Mouse (Mus musculus) cortical plate, adult 2 months (tissue): ENCODE measurements around the gene Sipa1. TPM values are rescaled to one million over a fixed set of nuclear protein-coding genes. Genes with fewer than 3 reads are reported as not detected.
A peak's percentile ranks its signal among the peaks of the same experiment; 100 is the strongest.

ENCODE experiments used
- H3K27ac ChIP-seq: fragments of 200-500 bp; 2 replicates; pipeline ENCODE4 v1.5.1; 2012; ENCODE audit warnings: low read length, control low read depth, inconsistent platforms; ENCODE audit not compliant: insufficient read depth
- H3K4me1 ChIP-seq: fragments of 200-500 bp; 2 replicates; pipeline ENCODE4 v1.6.1; 2011; ENCODE audit warnings: low read length; ENCODE audit not compliant: control insufficient read depth, insufficient read depth
- H3K4me3 ChIP-seq: fragments of 200-500 bp; 2 replicates; pipeline ENCODE4 v1.5.1; 2011; ENCODE audit warnings: mild to moderate bottlenecking, low read length, control low read depth; ENCODE audit not compliant: insufficient read depth
- CTCF ChIP-seq: fragments of 200-500 bp; IDR thresholded peaks from 2 replicates; pipeline ENCODE4 v1.5.1; 2011; ENCODE audit warnings: mild to moderate bottlenecking, control low read depth, low read length; ENCODE audit not compliant: insufficient read depth; ENCODE audit errors: extremely low read depth
- POLR2A ChIP-seq: fragments of 200-500 bp; IDR thresholded peaks from 2 replicates; pipeline ENCODE4 v1.6.1; 2011; ENCODE audit warnings: mild to moderate bottlenecking, low read length, control low read depth; ENCODE audit not compliant: insufficient read depth; ENCODE audit errors: extremely low read depth
- polyA plus RNA-seq: library from polyadenylated mRNA; depleted of rRNA; stranded (reverse); fragments of >200 nt; gene quantifications from 2 replicates; pipeline ENCODE4 v1.2.3, GENCODE M21; 2012

The Sipa1 gene
- polyA plus RNA-seq, 1 experiment = 16.9 TPM

DNA sequence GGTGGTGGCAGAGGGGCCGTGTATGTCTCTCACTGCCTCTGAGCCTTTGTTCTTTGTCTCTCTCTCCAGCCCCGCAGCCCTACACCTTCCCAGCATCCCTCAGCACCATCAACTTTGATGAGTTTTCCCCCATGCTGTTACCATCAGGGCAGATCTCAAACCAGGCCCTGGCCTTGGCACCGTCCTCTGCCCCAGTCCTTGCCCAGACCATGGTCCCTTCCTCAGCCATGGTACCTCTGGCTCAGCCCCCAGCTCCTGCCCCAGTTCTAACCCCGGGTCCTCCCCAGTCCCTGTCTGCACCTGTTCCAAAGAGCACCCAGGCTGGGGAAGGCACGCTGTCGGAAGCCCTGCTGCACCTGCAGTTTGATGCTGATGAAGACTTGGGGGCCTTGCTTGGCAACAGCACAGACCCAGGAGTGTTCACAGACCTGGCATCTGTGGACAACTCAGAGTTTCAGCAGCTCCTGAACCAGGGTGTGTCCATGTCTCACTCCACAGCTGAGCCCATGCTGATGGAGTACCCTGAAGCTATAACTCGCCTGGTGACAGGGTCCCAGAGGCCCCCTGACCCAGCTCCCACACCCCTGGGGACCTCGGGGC, 16.7 kb downstream of the Sipa1 start:
- TF ChIP-seq CTCF (no peak), POLR2A (no peak)
- Histone ChIP-seq H3K27ac (no peak overlapping the region), H3K4me3 (no peak overlapping the region), H3K4me1 (no peaks in the 10 kb centered on the region)

DNA sequence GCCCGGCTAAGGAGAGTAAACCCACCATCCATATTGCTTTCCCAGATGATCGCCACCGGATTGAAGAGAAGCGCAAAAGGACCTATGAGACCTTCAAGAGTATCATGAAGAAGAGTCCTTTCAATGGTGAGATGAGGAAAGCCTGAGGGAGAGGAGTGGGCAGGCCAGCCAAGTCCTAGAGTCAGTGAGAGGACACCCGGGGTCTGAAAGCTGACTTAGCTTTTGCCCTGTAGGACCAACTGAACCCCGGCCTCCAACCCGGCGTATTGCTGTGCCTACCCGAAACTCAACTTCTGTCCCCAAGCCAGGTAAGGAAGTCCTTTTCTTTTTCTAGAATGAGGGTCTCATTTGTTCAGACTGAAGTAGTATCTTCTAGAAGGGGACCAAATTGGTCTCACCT, 18.2 kb downstream of the Sipa1 start:
- TF ChIP-seq CTCF = no peak
- no peak for TF ChIP-seq POLR2A
- Histone ChIP-seq H3K4me3 (no peak overlapping the region), H3K4me1 (no peaks in the 10 kb centered on the region), H3K27ac (no peak overlapping the region)

DNA sequence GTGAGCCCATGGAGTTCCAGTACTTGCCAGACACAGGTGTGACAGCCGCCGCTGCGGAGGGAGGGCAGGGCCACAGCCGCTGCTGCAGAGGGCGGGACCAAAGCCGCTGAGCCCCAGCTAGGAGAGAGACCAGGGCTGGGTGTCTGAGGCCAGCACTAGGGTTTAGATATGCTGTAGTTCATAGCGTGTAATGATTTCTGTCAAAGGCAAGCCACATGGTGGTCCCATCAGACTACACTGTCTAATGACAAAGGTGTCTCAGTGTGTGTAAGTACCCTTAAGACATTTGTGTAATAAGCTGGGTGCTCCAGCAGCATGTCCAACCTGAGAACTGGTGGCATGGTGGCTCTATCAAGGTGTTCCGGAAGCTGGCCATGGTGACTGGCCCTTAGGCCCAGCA, 21.9 kb downstream of the Sipa1 start:
- TF ChIP-seq POLR2A (no peak), CTCF (no peak)
- Histone ChIP-seq H3K4me3 (no peak overlapping the region), H3K4me1 (peaks cover 5% of the 10 kb centered on the region; the same call in 1 of the 2 replicates), H3K27ac (no peak overlapping the region)

DNA sequence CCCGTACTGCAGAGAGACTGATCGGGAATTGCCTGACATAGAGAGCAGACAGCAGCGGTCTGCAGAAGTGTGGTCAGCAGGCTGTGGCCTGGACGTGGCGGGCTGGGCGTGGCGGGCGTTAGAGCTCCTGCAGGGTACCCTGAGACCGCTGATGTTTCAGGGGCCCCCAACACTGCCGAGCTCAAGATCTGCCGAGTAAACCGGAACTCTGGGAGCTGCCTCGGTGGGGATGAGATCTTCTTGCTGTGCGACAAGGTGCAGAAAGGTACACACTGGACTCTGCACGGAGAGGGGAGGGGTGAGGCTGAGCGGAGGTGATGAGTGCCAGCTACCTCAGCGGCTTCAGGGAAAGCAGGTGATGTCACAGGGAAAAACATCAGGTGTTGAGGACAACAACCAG, 22.5 kb downstream of the Sipa1 start:
- H3K4me1 ChIP-seq = peaks cover 5% of the 10 kb centered on the region; the same call in 1 of the 2 replicates
- no peak overlapping the region for H3K27ac ChIP-seq
- no peak for TF ChIP-seq CTCF
- peak; percentile 8; the same call in 1 of the 2 replicates for TF ChIP-seq POLR2A
- no peak overlapping the region for H3K4me3 ChIP-seq

DNA sequence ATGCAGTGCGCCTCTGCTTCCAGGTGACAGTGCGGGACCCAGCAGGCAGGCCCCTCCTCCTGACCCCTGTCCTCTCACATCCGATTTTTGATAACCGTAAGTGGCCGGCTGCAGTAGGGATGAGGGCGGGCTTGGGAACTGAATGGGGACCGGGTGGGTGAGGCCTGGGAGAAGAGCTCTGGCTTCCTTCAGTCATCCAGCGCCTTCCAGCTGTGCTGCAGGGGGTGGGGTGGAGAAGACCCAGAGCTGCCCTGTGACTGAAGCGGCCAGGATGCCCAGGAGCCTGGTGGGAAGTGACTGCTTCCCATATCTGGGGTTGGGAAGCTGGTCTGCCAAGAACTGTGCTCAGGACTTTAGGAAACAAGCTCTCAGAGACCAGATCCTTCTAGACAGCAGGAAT, 23.2 kb downstream of the Sipa1 start:
- Histone ChIP-seq H3K27ac (no peak overlapping the region), H3K4me3 (no peak overlapping the region), H3K4me1 (peaks cover 5% of the 10 kb centered on the region; the same call in 1 of the 2 replicates)
- no peak for TF ChIP-seq CTCF
- TF ChIP-seq POLR2A = no peak

DNA sequence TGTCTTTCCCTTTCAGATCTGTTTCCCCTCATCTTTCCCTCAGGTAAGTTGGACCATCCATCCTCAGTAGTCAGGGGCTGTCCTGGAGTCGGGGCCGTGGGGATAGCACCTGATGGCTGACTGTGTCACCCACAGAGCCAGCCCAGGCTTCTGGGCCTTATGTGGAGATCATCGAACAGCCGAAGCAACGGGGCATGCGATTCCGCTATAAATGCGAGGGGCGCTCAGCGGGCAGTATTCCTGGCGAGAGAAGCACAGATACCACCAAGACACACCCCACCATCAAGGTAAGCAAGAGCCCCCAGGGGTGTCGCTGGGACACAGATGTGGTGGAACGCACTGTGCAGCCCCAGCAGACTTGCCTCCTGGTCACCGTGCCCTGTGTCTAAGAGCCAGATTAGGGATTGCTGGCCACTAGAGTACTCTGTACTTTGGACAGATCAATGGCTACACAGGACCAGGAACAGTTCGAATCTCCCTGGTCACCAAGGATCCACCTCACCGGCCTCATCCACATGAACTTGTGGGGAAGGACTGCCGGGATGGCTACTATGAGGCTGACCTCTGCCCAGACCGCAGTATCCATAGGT, 25.0 kb downstream of the Sipa1 start:
- H3K27ac ChIP-seq = no peak overlapping the region
- TF ChIP-seq CTCF (no peak), POLR2A (no peak)
- H3K4me1 ChIP-seq = peaks cover 5% of the 10 kb centered on the region; the same call in 1 of the 2 replicates
- H3K4me3 ChIP-seq = peak overlapping the region; percentile 98

DNA sequence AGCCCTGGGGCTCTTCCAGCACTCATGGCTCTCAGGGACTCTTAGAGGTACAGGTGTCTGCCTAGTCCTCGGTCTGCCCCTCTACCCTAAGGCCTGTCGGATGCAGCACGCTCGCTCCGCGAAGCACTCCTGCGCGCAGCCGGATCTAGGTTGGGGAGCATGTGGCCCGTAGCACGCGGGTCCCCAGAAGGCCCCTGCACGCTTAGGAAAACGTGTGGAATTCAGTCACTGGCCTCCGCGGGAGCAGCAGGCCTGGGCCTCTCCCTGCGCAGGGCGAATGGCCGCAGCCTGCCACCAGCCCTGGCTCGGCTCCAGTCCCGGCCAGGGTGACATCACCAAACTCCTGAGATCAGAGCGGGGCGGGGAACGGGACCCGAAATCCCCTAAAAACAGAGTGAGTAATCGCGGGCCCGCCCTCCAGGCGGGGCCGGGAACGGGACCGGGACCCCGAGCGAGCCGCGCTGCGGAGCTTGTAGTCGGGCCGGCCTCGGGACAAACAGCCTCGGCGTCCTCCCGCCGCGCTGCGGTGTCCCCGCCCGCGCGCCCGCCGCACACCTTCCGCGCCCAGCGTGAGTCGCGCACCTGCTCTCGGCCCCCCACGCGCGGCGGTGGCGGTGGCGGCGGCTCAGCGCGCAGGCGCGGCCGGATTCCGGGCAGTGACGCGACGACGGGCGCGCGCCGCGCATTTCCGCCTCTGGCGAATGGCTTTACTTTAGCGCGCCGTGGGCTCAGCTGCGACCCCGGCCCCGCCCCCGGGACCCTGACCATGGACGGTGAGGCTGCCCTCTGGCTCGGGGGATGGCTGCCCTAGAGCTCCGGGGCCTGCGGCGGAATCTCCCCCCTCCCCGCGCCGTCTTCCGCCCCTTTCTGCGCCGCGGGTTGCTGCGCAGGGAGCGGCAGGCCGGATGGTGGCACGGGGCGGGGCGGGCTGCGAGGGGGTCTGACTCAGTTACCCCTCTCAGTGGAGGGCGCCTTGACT, 26.1 kb downstream of the Sipa1 start, which contains the start of gene Rela:
Rela (plus strand) TSS at position 415 of the 979 bp plus-strand sequence.
- peak within 1 kb of the TSS; percentile 98 for H3K4me3 ChIP-seq
- TF ChIP-seq CTCF = no peak
- peak; percentile 41; the same call in 1 of the 2 replicates for TF ChIP-seq POLR2A

DNA sequence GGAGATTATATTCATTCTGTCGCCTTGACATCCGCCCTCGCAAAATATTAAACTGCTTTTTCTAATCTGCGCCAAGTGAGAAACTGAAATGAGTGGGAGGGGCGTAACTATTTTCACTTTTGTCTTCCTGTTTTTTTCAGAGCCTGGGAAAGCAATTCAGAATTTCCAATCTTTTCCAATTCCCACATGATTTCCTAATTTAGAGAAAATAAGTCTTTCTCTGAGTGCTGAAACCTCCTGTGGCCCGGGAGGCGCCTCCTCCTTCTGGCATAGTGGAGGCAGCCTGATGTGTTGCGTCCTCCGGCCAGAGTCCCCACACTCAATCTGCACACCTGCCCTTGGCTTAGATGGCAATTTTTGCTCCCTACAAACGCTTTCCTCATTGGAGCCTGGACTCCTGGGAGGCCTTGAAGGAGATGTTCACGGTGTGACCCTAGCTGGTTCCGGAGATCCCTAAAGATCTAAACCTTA, 26.9 kb downstream of the Sipa1 start:
- peak overlapping the region; percentile 98 for H3K4me3 ChIP-seq
- no peak for TF ChIP-seq POLR2A
- no peak for TF ChIP-seq CTCF
- peak overlapping the region; percentile 94 for H3K27ac ChIP-seq
- peaks cover 5% of the 10 kb centered on the region; the same call in 1 of the 2 replicates for H3K4me1 ChIP-seq

More for the DNA sequence above, 26.1 kb downstream of the Sipa1 start, which contains the start of gene Rela:
- Histone ChIP-seq H3K27ac (peak within 1 kb of the TSS; percentile 94), H3K4me1 (peaks cover 5% of the 10 kb centered on the region; the same call in 1 of the 2 replicates)

DNA sequence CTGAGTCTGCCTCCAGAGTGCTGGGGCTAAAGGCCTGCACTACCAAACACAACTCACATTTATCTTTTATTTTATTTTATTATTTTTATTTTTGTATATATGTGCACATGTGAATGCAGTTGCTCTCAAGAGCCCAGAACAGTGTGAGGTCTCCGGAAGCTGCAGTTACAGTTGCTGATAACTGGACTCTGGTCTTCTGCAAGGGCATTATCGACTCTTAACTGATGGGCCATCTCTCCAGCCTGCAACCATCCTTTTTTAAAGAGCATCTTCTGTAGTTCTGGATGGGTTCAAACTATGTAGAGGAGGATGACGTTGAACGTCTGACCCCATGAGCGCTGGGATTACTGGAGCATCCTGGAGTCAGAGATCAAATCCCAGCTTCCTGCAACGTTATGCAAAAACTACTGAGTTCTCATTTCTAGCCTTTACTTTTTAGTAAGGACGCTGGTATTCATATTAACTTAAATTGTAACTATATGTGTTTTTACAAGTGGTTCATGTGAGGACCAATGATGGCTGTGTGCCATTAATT, 27.4 kb downstream of the Sipa1 start:
- no peak overlapping the region; the same call in 1 of the 2 replicates for H3K4me3 ChIP-seq
- no peak overlapping the region for H3K27ac ChIP-seq
- no peak for TF ChIP-seq CTCF
- H3K4me1 ChIP-seq = peaks cover 5% of the 10 kb centered on the region; the same call in 1 of the 2 replicates
